8 mouse cellular contexts compared by ENCODE assay signal in genomic region chr2:91182016-91182404, GRCm38 (mm10). TPM values are rescaled to one million over a fixed set of nuclear protein-coding genes. Genes with fewer than 3 reads are reported as not detected.
A peak's percentile ranks its signal among the peaks of the same experiment; 100 is the strongest.
DNase-seq lines count a peak whose midpoint lies in the region; ATAC-seq and TF ChIP-seq lines count a peak whose summit lies in the region.

No protein-coding gene starts in this region.

- ATAC-seq in lung, postnatal 0 days = no peak
- no peak for ATAC-seq in embryonic facial prominence, embryonic 14.5 days (ENCODE audit: low read depth)
- no peak for ATAC-seq in limb, embryonic 12.5 days (ENCODE audit: insufficient number of reproducible peaks, insufficient read depth, low FRiP score, low TSS enrichment, low read depth)

- H3K36me3 ChIP-seq in lung, postnatal 0 days (ENCODE audit: insufficient read depth, low read length) = peaks cover 6% of the 10 kb centered on the region; the same call in 1 of the 2 replicates
- H3K36me3 ChIP-seq in embryonic facial prominence, embryonic 14.5 days (ENCODE audit: control insufficient read depth, insufficient read depth, low read length) = peaks cover 9% of the 10 kb centered on the region; the same call in 1 of the 2 replicates
- peaks cover 8% of the 10 kb centered on the region for H3K36me3 ChIP-seq in limb, embryonic 12.5 days

- DNase-seq in adrenal gland, postnatal 10 days = peak; percentile 23
- no peak for DNase-seq in adrenal gland, adult 18-20 months (ENCODE audit: low spot score in 2 of 2)
- no peak for DNase-seq in lung, postnatal 0 days (ENCODE audit: low spot score)
- DNase-seq in lung, postnatal 4 days = no peak
- no peak for DNase-seq in embryonic facial prominence, embryonic 14.5 days (ENCODE audit: low spot score)
- no peak for DNase-seq in urinary bladder, postnatal 14 days (ENCODE audit: low spot score)

- TF ChIP-seq CTCF in lung, postnatal 0 days (IDR thresholded peaks at IDR 0.05) = no peak
- TF ChIP-seq CTCF in olfactory bulb, adult 2 months (IDR thresholded peaks at IDR 0.05; ENCODE audit: insufficient read depth, low read depth, low read length) = no peak

- no peak overlapping the region for H3K27ac ChIP-seq in lung, postnatal 0 days (ENCODE audit: low read length)
- no peak overlapping the region for H3K27ac ChIP-seq in embryonic facial prominence, embryonic 14.5 days (replicated peaks; ENCODE audit: low read depth, low read length)
- H3K27ac ChIP-seq in limb, embryonic 12.5 days = no peak overlapping the region
- H3K27ac ChIP-seq in olfactory bulb, adult 2 months (ENCODE audit: insufficient read depth, low read depth, low read length) = peak overlapping the region; percentile 52; the same call in 1 of the 2 replicates

- 0 out of 2 replicates have a peak overlapping the region, but pooled peaks have one; percentile 30 for H3K9ac ChIP-seq in lung, postnatal 0 days (replicated peaks; ENCODE audit: low read depth)
- peak overlapping the region; percentile 62 for H3K9ac ChIP-seq in embryonic facial prominence, embryonic 14.5 days (ENCODE audit: low read depth, low read length)
- peak overlapping the region; percentile 74; the same call in 1 of the 2 replicates for H3K9ac ChIP-seq in limb, embryonic 12.5 days (replicated peaks)

- H3K9me3 ChIP-seq in lung, postnatal 0 days (ENCODE audit: low read length) = no peaks in the 10 kb centered on the region
- no peaks in the 10 kb centered on the region for H3K9me3 ChIP-seq in embryonic facial prominence, embryonic 14.5 days (ENCODE audit: control insufficient read depth, low read length)
- no peaks in the 10 kb centered on the region for H3K9me3 ChIP-seq in limb, embryonic 12.5 days

- peaks cover 3% of the 10 kb centered on the region; the same call in 1 of the 2 replicates for H3K4me1 ChIP-seq in lung, postnatal 0 days (ENCODE audit: insufficient read depth, low read depth, low read length)
- H3K4me1 ChIP-seq in embryonic facial prominence, embryonic 14.5 days (ENCODE audit: control insufficient read depth, insufficient read depth, low read length) = peaks cover 14% of the 10 kb centered on the region
- peaks cover 14% of the 10 kb centered on the region for H3K4me1 ChIP-seq in limb, embryonic 12.5 days (replicated peaks)
- H3K4me1 ChIP-seq in olfactory bulb, adult 2 months (ENCODE audit: control insufficient read depth, insufficient read depth, low read length) = peaks cover 5% of the 10 kb centered on the region

- TF ChIP-seq POLR2A in olfactory bulb, adult 2 months (IDR thresholded peaks at IDR 0.05; ENCODE audit: insufficient read depth, low read depth, low read length) = no peak

- peak overlapping the region; percentile 98 for H3K4me2 ChIP-seq in lung, postnatal 0 days (replicated peaks; ENCODE audit: low read depth, low read length)
- peak overlapping the region; percentile 58 for H3K4me2 ChIP-seq in embryonic facial prominence, embryonic 14.5 days (ENCODE audit: low read depth, low read length)
- H3K4me2 ChIP-seq in limb, embryonic 12.5 days = peak overlapping the region; percentile 83

- WGBS in lung, postnatal 0 days = 13% methylated on average over 8 of the region's 8 CpGs
- 7% methylated on average over 8 of the region's 8 CpGs for WGBS in embryonic facial prominence, embryonic 14.5 days
- WGBS in limb, embryonic 12.5 days = 15% methylated on average over 8 of the region's 8 CpGs
- 5% methylated on average over 8 of the region's 8 CpGs for WGBS in olfactory bulb, adult 2 months

- H3K4me3 ChIP-seq in lung, postnatal 0 days (ENCODE audit: low read depth, low read length) = peak overlapping the region; percentile 86
- H3K4me3 ChIP-seq in embryonic facial prominence, embryonic 14.5 days (ENCODE audit: low read depth, low read length) = peak overlapping the region; percentile 74
- peak overlapping the region; percentile 85 for H3K4me3 ChIP-seq in limb, embryonic 12.5 days (replicated peaks)
- H3K4me3 ChIP-seq in olfactory bulb, adult 2 months (ENCODE audit: insufficient read depth, low read depth, low read length) = peak overlapping the region; percentile 80

- no peak for TF ChIP-seq EP300 in lung, postnatal 0 days (IDR thresholded peaks at IDR 0.05)

- no peaks in the 10 kb centered on the region for H3K27me3 ChIP-seq in lung, postnatal 0 days (replicated peaks; ENCODE audit: insufficient read depth, low read length)
- H3K27me3 ChIP-seq in embryonic facial prominence, embryonic 14.5 days (replicated peaks; ENCODE audit: control insufficient read depth, insufficient read depth, low read length) = no peaks in the 10 kb centered on the region
- peaks cover 9% of the 10 kb centered on the region; the same call in 1 of the 2 replicates for H3K27me3 ChIP-seq in limb, embryonic 12.5 days

RNA-seq across cellular contexts. Expression of gene Madd, which starts 1.6 kb away (rescaled TPM):
- 10 to 100 TPM; 17.0 to 22.5 TPM for total RNA-seq in adrenal gland, postnatal 10 days (2021)
- total RNA-seq in adrenal gland, adult 18-20 months (2021) = 10 to 100 TPM; 22.2 TPM
- polyA plus RNA-seq in lung, postnatal 0 days (2015; fragmentation: Nextera tagmentation; extraction: Ambion mirVana) = 7.6 and 10.5 TPM in 2 replicates
- 7.9 and 8.6 TPM in 2 replicates for polyA plus RNA-seq in embryonic facial prominence, embryonic 14.5 days (2014; fragmentation: Nextera tagmentation; extraction: Ambion mirVana)
- polyA plus RNA-seq in limb, embryonic 12.5 days (2016; fragmentation: Nextera tagmentation; extraction: Ambion mirVana) = 13.3 and 16.2 TPM in 2 replicates
- polyA plus RNA-seq in olfactory bulb, adult 2 months (2012; ENCODE audit: insufficient read depth, insufficient read length, low replicate concordance, missing spikeins) = 318 TPM in 1 of 2 replicates, not detected in the other

RNA-seq across cellular contexts. Expression of gene Nr1h3, which starts 20.6 kb away (rescaled TPM):
- total RNA-seq in adrenal gland, postnatal 10 days (2021) = 10 to 100 TPM; 33.6 to 39.7 TPM
- 10 to 100 TPM; 22.2 to 53.1 TPM for total RNA-seq in adrenal gland, adult 18-20 months (2021)
- 31.0 and 34.4 TPM in 2 replicates for polyA plus RNA-seq in lung, postnatal 0 days (2015; fragmentation: Nextera tagmentation; extraction: Ambion mirVana)
- 1.5 and 2.7 TPM in 2 replicates for polyA plus RNA-seq in embryonic facial prominence, embryonic 14.5 days (2014; fragmentation: Nextera tagmentation; extraction: Ambion mirVana)
- 1.9 and 2.0 TPM in 2 replicates for polyA plus RNA-seq in limb, embryonic 12.5 days (2016; fragmentation: Nextera tagmentation; extraction: Ambion mirVana)
- polyA plus RNA-seq in olfactory bulb, adult 2 months (2012; ENCODE audit: insufficient read depth, insufficient read length, low replicate concordance, missing spikeins) = not detected in 2 replicates

RNA-seq across cellular contexts. Expression of gene Acp2, which starts 20.7 kb away (rescaled TPM):
- total RNA-seq in adrenal gland, postnatal 10 days (2021) = 10 to 100 TPM; 30.0 to 37.0 TPM
- 10 to 100 TPM; 38.5 to 43.7 TPM for total RNA-seq in adrenal gland, adult 18-20 months (2021)
- 21.7 and 22.1 TPM in 2 replicates for polyA plus RNA-seq in lung, postnatal 0 days (2015; fragmentation: Nextera tagmentation; extraction: Ambion mirVana)
- polyA plus RNA-seq in embryonic facial prominence, embryonic 14.5 days (2014; fragmentation: Nextera tagmentation; extraction: Ambion mirVana) = 29.4 and 32.3 TPM in 2 replicates
- polyA plus RNA-seq in limb, embryonic 12.5 days (2016; fragmentation: Nextera tagmentation; extraction: Ambion mirVana) = 30.1 and 30.3 TPM in 2 replicates
- polyA plus RNA-seq in olfactory bulb, adult 2 months (2012; ENCODE audit: insufficient read depth, insufficient read length, low replicate concordance, missing spikeins) = not detected in 2 replicates

RNA-seq across cellular contexts. Expression of gene Ddb2, which starts 54.8 kb away (rescaled TPM):
- total RNA-seq in adrenal gland, postnatal 10 days (2021) = 10 to 100 TPM in 1 of 2 experiments, 1 to 10 TPM in 1; 9.2 to 16.3 TPM
- 1 to 10 TPM; 8.2 to 8.4 TPM for total RNA-seq in adrenal gland, adult 18-20 months (2021)
- polyA plus RNA-seq in lung, postnatal 0 days (2015; fragmentation: Nextera tagmentation; extraction: Ambion mirVana) = 13.6 and 14.1 TPM in 2 replicates
- polyA plus RNA-seq in embryonic facial prominence, embryonic 14.5 days (2014; fragmentation: Nextera tagmentation; extraction: Ambion mirVana) = 14.1 and 16.3 TPM in 2 replicates
- 18.0 and 19.6 TPM in 2 replicates for polyA plus RNA-seq in limb, embryonic 12.5 days (2016; fragmentation: Nextera tagmentation; extraction: Ambion mirVana)
- polyA plus RNA-seq in olfactory bulb, adult 2 months (2012; ENCODE audit: insufficient read depth, insufficient read length, low replicate concordance, missing spikeins) = not detected in 2 replicates
